In the genomic region with DNA sequence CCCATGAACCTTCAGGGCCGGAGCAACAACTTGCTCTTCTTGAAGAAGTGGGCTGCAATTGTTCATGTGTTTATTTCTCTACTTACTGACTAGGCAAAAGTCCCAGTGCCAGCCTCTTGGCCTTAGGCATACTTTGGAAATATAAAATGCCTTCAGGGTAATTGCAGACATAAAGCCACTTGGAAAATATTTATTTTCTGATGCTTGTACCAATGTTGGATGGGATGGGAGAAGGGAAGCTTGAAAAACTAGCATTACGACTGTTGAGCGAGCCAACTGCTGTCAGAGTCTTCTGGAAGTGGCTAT, we compare ENCODE assay signal across 10 mouse cellular contexts. TPM values are rescaled to one million over a fixed set of nuclear protein-coding genes. Genes with fewer than 3 reads are reported as not detected.
DNase-seq lines count a peak whose midpoint lies in the region; ATAC-seq and TF ChIP-seq lines count a peak whose summit lies in the region.
"Had no signal": no experiment of that assay in that cellular context is flagged by ENCODE, and none has a peak within 500 bp of the region (broad histone marks: within the 10 kb centered on the region; RNA-seq: fewer than 3 reads in every experiment).

No protein-coding gene starts in this region.

- no peak overlapping the region for H3K4me2 ChIP-seq in hindbrain, postnatal 0 days (ENCODE audit: low read depth, low read length)
- H3K4me2 ChIP-seq in hindbrain, embryonic 16.5 days (ENCODE audit: low read length), result no peak overlapping the region
- peak overlapping the region; percentile 85 for H3K4me2 ChIP-seq in lung, embryonic 14.5 days
- peak overlapping the region; percentile 95 for H3K4me2 ChIP-seq in liver, embryonic 15.5 days

- no peaks in the 10 kb centered on the region for H3K4me1 ChIP-seq in hindbrain, postnatal 0 days (ENCODE audit: insufficient read depth, low read length)
- H3K4me1 ChIP-seq in hindbrain, embryonic 16.5 days (ENCODE audit: control insufficient read depth, insufficient read depth, low read depth, low read length), result peaks cover 4% of the 10 kb centered on the region
- no peaks in the 10 kb centered on the region for H3K4me1 ChIP-seq in lung, embryonic 14.5 days (ENCODE audit: insufficient read depth)
- peaks cover 12% of the 10 kb centered on the region for H3K4me1 ChIP-seq in liver, embryonic 15.5 days (replicated peaks)

- DNase-seq in embryo, embryonic 10.5 days (ENCODE audit: low spot score), result peak; percentile 26
- DNase-seq in embryo, embryonic 11 days, result no peak
- no peak for DNase-seq in hindbrain, postnatal 0 days (ENCODE audit: low spot score)
- DNase-seq in lung, embryonic 14.5 days, result no peak
- DNase-seq in lung, postnatal 14 days, result no peak
- DNase-seq: left cerebral cortex, postnatal 4 days; thymus, postnatal 25 days had no signal

- H3K27ac ChIP-seq in hindbrain, postnatal 0 days, result no peak overlapping the region
- no peak overlapping the region for H3K27ac ChIP-seq in hindbrain, embryonic 16.5 days (ENCODE audit: low read depth, low read length)
- H3K27ac ChIP-seq in lung, embryonic 14.5 days (ENCODE audit: low read depth), result no peak overlapping the region
- no peak overlapping the region for H3K27ac ChIP-seq in liver, embryonic 15.5 days (replicated peaks)

- no peak overlapping the region for H3K9ac ChIP-seq in hindbrain, postnatal 0 days (replicated peaks; ENCODE audit: low read length)
- H3K9ac ChIP-seq in hindbrain, embryonic 16.5 days (ENCODE audit: low read depth, low read length), result no peak overlapping the region
- no peak overlapping the region for H3K9ac ChIP-seq in lung, embryonic 14.5 days
- H3K9ac ChIP-seq in liver, embryonic 15.5 days, result no peak overlapping the region

- no peak for ATAC-seq in hindbrain, postnatal 0 days
- no peak for ATAC-seq in hindbrain, embryonic 16.5 days
- ATAC-seq in lung, embryonic 14.5 days (ENCODE audit: insufficient read depth), result no peak
- ATAC-seq in liver, embryonic 15.5 days (ENCODE audit: insufficient read depth), result no peak
- ATAC-seq in activated CD4-positive, CD25-positive, alpha-beta regulatory T cell, adult 4 months, result no peak

- no peak for TF ChIP-seq CTCF in hindbrain, postnatal 0 days (IDR thresholded peaks at IDR 0.05; ENCODE audit: low read depth)
- TF ChIP-seq CTCF in lung, embryonic 14.5 days (IDR thresholded peaks at IDR 0.05; ENCODE audit: low read depth), result no peak

- H3K27me3 ChIP-seq in hindbrain, postnatal 0 days (ENCODE audit: insufficient read depth, low read length), result peaks cover 6% of the 10 kb centered on the region; the same call in 1 of the 2 replicates
- peaks cover 15% of the 10 kb centered on the region for H3K27me3 ChIP-seq in hindbrain, embryonic 16.5 days (replicated peaks; ENCODE audit: control insufficient read depth, insufficient read depth, low read length)
- peaks cover 19% of the 10 kb centered on the region for H3K27me3 ChIP-seq in lung, embryonic 14.5 days (ENCODE audit: insufficient read depth, low read length)
- peaks cover 61% of the 10 kb centered on the region for H3K27me3 ChIP-seq in liver, embryonic 15.5 days

- WGBS in hindbrain, postnatal 0 days, result 57% methylated on average over 3 of the region's 3 CpGs
- WGBS in hindbrain, embryonic 16.5 days, result 59% methylated on average over 3 of the region's 3 CpGs
- WGBS in lung, embryonic 14.5 days, result 31% methylated on average over 3 of the region's 3 CpGs
- WGBS in liver, embryonic 15.5 days (ENCODE audit: insufficient replicate concordance), result 65% methylated on average over 3 of the region's 3 CpGs

- H3K4me3 ChIP-seq in hindbrain, postnatal 0 days (ENCODE audit: low read length), result peak overlapping the region; percentile 66; the same call in 1 of the 2 replicates
- H3K4me3 ChIP-seq in hindbrain, embryonic 16.5 days (ENCODE audit: low read length), result no peak overlapping the region
- H3K4me3 ChIP-seq in lung, embryonic 14.5 days (ENCODE audit: low read depth, low read length), result peak overlapping the region; percentile 54; the same call in 1 of the 2 replicates
- peak overlapping the region; percentile 67; the same call in 1 of the 2 replicates for H3K4me3 ChIP-seq in liver, embryonic 15.5 days (replicated peaks)

- no peaks in the 10 kb centered on the region for H3K9me3 ChIP-seq in hindbrain, postnatal 0 days (ENCODE audit: low read length)
- H3K9me3 ChIP-seq in hindbrain, embryonic 16.5 days (ENCODE audit: control insufficient read depth, low read length), result no peaks in the 10 kb centered on the region
- H3K9me3 ChIP-seq in lung, embryonic 14.5 days (ENCODE audit: low read depth, low read length), result no peaks in the 10 kb centered on the region
- no peaks in the 10 kb centered on the region for H3K9me3 ChIP-seq in liver, embryonic 15.5 days (replicated peaks)

- H3K36me3 ChIP-seq in hindbrain, postnatal 0 days (ENCODE audit: insufficient read depth, low read length), result no peaks in the 10 kb centered on the region
- no peaks in the 10 kb centered on the region for H3K36me3 ChIP-seq in hindbrain, embryonic 16.5 days (ENCODE audit: control insufficient read depth, insufficient read depth, low read length)
- H3K36me3 ChIP-seq in lung, embryonic 14.5 days (ENCODE audit: insufficient read depth), result no peaks in the 10 kb centered on the region
- no peaks in the 10 kb centered on the region for H3K36me3 ChIP-seq in liver, embryonic 15.5 days (replicated peaks)

RNA-seq across cellular contexts. Expression of gene Grhl1, which starts 1.1 kb away (rescaled TPM):
- total RNA-seq in hindbrain, postnatal 0 days (2014; rRNA removed), result 1.3 and 1.5 TPM in 2 replicates
- 1.2 and 1.4 TPM in 2 replicates for polyA plus RNA-seq in hindbrain, postnatal 0 days (2015; fragmentation: Nextera tagmentation; extraction: Ambion mirVana)
- polyA plus RNA-seq in hindbrain, embryonic 16.5 days (2015; fragmentation: Nextera tagmentation; extraction: Ambion mirVana), result 1.2 and 1.8 TPM in 2 replicates
- polyA plus RNA-seq in lung, embryonic 14.5 days (2014; fragmentation: Nextera tagmentation; extraction: Ambion mirVana), result 2.1 and 2.5 TPM in 2 replicates
- 0.48 and 0.60 TPM in 2 replicates for polyA plus RNA-seq in liver, embryonic 15.5 days (2015; fragmentation: Nextera tagmentation; extraction: Ambion mirVana)
- polyA plus RNA-seq in activated CD4-positive, CD25-positive, alpha-beta regulatory T cell, adult 4 months (2017; shearing (Covaris generic)), result 1 to 10 TPM; 4.5 to 4.6 TPM

Comparison
In these comparisons a context has a peak if more than half of its experiments do, and no peak if none do; other contexts are left out.
1. H3K4me2 ChIP-seq: peak in lung, embryonic 14.5 days (single experiment) and liver, embryonic 15.5 days (single experiment); none in hindbrain, postnatal 0 days (single experiment) and hindbrain, embryonic 16.5 days (single experiment).